In genomic region chr19:5810840-5811563, GRCm38 (mm10) we compare ENCODE assay signal across 7 mouse cellular contexts. TPM values are rescaled to one million over a fixed set of nuclear protein-coding genes. Genes with fewer than 3 reads are reported as not detected.
DNase-seq lines count a peak whose midpoint lies in the region; ATAC-seq and TF ChIP-seq lines count a peak whose summit lies in the region.

No protein-coding gene starts in this region.

- peak overlapping the region; percentile 82 for H3K27ac ChIP-seq in neural tube, embryonic 11.5 days (ENCODE audit: low read depth, low read length)
- H3K27ac ChIP-seq in forebrain, embryonic 14.5 days (ENCODE audit: low read depth, low read length): peak overlapping the region; percentile 94
- H3K27ac ChIP-seq in limb, embryonic 14.5 days (replicated peaks; ENCODE audit: low read depth, low read length): peak overlapping the region; percentile 75
- peak overlapping the region; percentile 96 for H3K27ac ChIP-seq in stomach, postnatal 0 days (replicated peaks)

- no peaks in the 10 kb centered on the region for H3K36me3 ChIP-seq in neural tube, embryonic 11.5 days (ENCODE audit: control insufficient read depth, insufficient read depth, low read length)
- no peaks in the 10 kb centered on the region for H3K36me3 ChIP-seq in forebrain, embryonic 14.5 days (ENCODE audit: control insufficient read depth, insufficient read depth, low read length)
- no peaks in the 10 kb centered on the region for H3K36me3 ChIP-seq in limb, embryonic 14.5 days (ENCODE audit: control insufficient read depth, insufficient read depth, low read length)
- H3K36me3 ChIP-seq in stomach, postnatal 0 days (ENCODE audit: control insufficient read depth, insufficient read depth, low read length): no peaks in the 10 kb centered on the region

- no peaks in the 10 kb centered on the region for H3K27me3 ChIP-seq in neural tube, embryonic 11.5 days (ENCODE audit: control insufficient read depth, insufficient read depth, low read length)
- no peaks in the 10 kb centered on the region for H3K27me3 ChIP-seq in forebrain, embryonic 14.5 days (replicated peaks; ENCODE audit: control insufficient read depth, insufficient read depth, low read length)
- no peaks in the 10 kb centered on the region for H3K27me3 ChIP-seq in limb, embryonic 14.5 days (ENCODE audit: control insufficient read depth, insufficient read depth, low read length)
- no peaks in the 10 kb centered on the region for H3K27me3 ChIP-seq in stomach, postnatal 0 days (ENCODE audit: control insufficient read depth, insufficient read depth, low read length)

- no peak overlapping the region for H3K9ac ChIP-seq in neural tube, embryonic 11.5 days (ENCODE audit: low read length)
- H3K9ac ChIP-seq in forebrain, embryonic 14.5 days (ENCODE audit: low read length): no peak overlapping the region
- 0 out of 2 replicates have a peak overlapping the region, but pooled peaks have one; percentile 14 for H3K9ac ChIP-seq in limb, embryonic 14.5 days (ENCODE audit: low read depth, low read length, severe bottlenecking)
- peak overlapping the region; percentile 35; the same call in 1 of the 2 replicates for H3K9ac ChIP-seq in stomach, postnatal 0 days (ENCODE audit: low read length)

- no peak; the same call in 1 of the 2 replicates for ATAC-seq in neural tube, embryonic 11.5 days (ENCODE audit: insufficient read depth, low FRiP score, low TSS enrichment)
- no peak for ATAC-seq in forebrain, embryonic 14.5 days
- no peak for ATAC-seq in limb, embryonic 14.5 days (ENCODE audit: low FRiP score, low read depth)
- peak; percentile 4; the same call in 1 of the 2 replicates for ATAC-seq in stomach, postnatal 0 days (ENCODE audit: low FRiP score, low TSS enrichment)
- ATAC-seq in granulocyte monocyte progenitor cell, adult 5-6 weeks (replicated peaks; ENCODE audit: poor library complexity, severe bottlenecking): no peak

- no peak overlapping the region for H3K4me3 ChIP-seq in neural tube, embryonic 11.5 days (ENCODE audit: low read depth, low read length)
- H3K4me3 ChIP-seq in forebrain, embryonic 14.5 days (ENCODE audit: low read depth, low read length): no peak overlapping the region
- H3K4me3 ChIP-seq in limb, embryonic 14.5 days (replicated peaks; ENCODE audit: low read length): no peak overlapping the region
- H3K4me3 ChIP-seq in stomach, postnatal 0 days (ENCODE audit: low read depth, low read length): no peak overlapping the region

- H3K9me3 ChIP-seq in neural tube, embryonic 11.5 days (ENCODE audit: control insufficient read depth, low read length): no peaks in the 10 kb centered on the region
- H3K9me3 ChIP-seq in forebrain, embryonic 14.5 days (replicated peaks; ENCODE audit: control insufficient read depth, low read length): no peaks in the 10 kb centered on the region
- H3K9me3 ChIP-seq in limb, embryonic 14.5 days (ENCODE audit: control insufficient read depth, low read length): no peaks in the 10 kb centered on the region
- no peaks in the 10 kb centered on the region for H3K9me3 ChIP-seq in stomach, postnatal 0 days (ENCODE audit: control insufficient read depth, low read length)

- DNase-seq in neural tube, embryonic 11.5 days (ENCODE audit: low spot score): no peak
- DNase-seq in neural tube, embryonic 10.5 days (ENCODE audit: extremely low spot score, low spot score): no peak
- no peak for DNase-seq in forebrain, embryonic 14.5 days (ENCODE audit: low spot score)
- no peak for DNase-seq in limb, embryonic 14.5 days (ENCODE audit: low spot score)
- no peak for DNase-seq in stomach, postnatal 0 days (ENCODE audit: low spot score)
- DNase-seq in cerebellum, adult 9-11 months: no peak

- no peak for TF ChIP-seq EP300 in stomach, postnatal 0 days (optimal IDR thresholded peaks at IDR 0.05)

- WGBS in neural tube, embryonic 11.5 days: 75% methylated on average over 9 of the region's 9 CpGs
- 84% methylated on average over 9 of the region's 9 CpGs for WGBS in forebrain, embryonic 14.5 days
- WGBS in limb, embryonic 14.5 days: 73% methylated on average over 9 of the region's 9 CpGs
- WGBS in stomach, postnatal 0 days: 44% methylated on average over 9 of the region's 9 CpGs

- H3K4me1 ChIP-seq in neural tube, embryonic 11.5 days (ENCODE audit: control insufficient read depth, insufficient read depth, low read length): peaks cover 40% of the 10 kb centered on the region
- peaks cover 38% of the 10 kb centered on the region for H3K4me1 ChIP-seq in forebrain, embryonic 14.5 days (ENCODE audit: control insufficient read depth, insufficient read depth, low read length)
- H3K4me1 ChIP-seq in limb, embryonic 14.5 days (ENCODE audit: control insufficient read depth, insufficient read depth, low read length): peaks cover 61% of the 10 kb centered on the region
- H3K4me1 ChIP-seq in stomach, postnatal 0 days (replicated peaks; ENCODE audit: control insufficient read depth, insufficient read depth): peaks cover 30% of the 10 kb centered on the region

- H3K4me2 ChIP-seq in neural tube, embryonic 11.5 days (ENCODE audit: low read depth): no peak overlapping the region
- H3K4me2 ChIP-seq in forebrain, embryonic 14.5 days (ENCODE audit: low read length): no peak overlapping the region
- no peak overlapping the region for H3K4me2 ChIP-seq in limb, embryonic 14.5 days (replicated peaks; ENCODE audit: low read depth, low read length, severe bottlenecking)
- H3K4me2 ChIP-seq in stomach, postnatal 0 days (replicated peaks; ENCODE audit: low read depth): peak overlapping the region; percentile 27; the same call in 1 of the 2 replicates

- TF ChIP-seq CTCF in stomach, postnatal 0 days (IDR thresholded peaks at IDR 0.05; ENCODE audit: low read depth): no peak

- TF ChIP-seq POLR2A in limb, embryonic 14.5 days (IDR thresholded peaks at IDR 0.05; ENCODE audit: borderline replicate concordance, extremely low read depth, insufficient read depth, insufficient read length): no peak

RNA-seq across cellular contexts. Expression of gene Scyl1, which starts 39.8 kb away (rescaled TPM):
- polyA plus RNA-seq in neural tube, embryonic 11.5 days (2014; fragmentation: Nextera tagmentation; extraction: Ambion mirVana): 63.9 and 67.4 TPM in 2 replicates
- 56.1 and 67.9 TPM in 2 replicates for polyA plus RNA-seq in forebrain, embryonic 14.5 days (2014; fragmentation: Nextera tagmentation; extraction: Ambion mirVana)
- polyA plus RNA-seq in limb, embryonic 14.5 days (2012; rRNA removed): 152 and 186 TPM in 2 replicates
- polyA plus RNA-seq in limb, embryonic 14.5 days (2014; fragmentation: Nextera tagmentation; extraction: Ambion mirVana): 78.4 and 81.1 TPM in 2 replicates
- 38.1 and 40.9 TPM in 2 replicates for polyA plus RNA-seq in stomach, postnatal 0 days (2015; fragmentation: Nextera tagmentation; extraction: Ambion mirVana)
- total RNA-seq in granulocyte monocyte progenitor cell, adult 5-6 weeks (2014; fragmentation: Nextera tagmentation): 40.9 and 47.7 TPM in 2 replicates
- total RNA-seq in granulocyte monocyte progenitor cell, adult 5-6 weeks (2017): 22.8 and 23.3 TPM in 2 replicates

Comparison
In these comparisons a context has a peak if more than half of its experiments do, and no peak if none do; other contexts are left out.
1. H3K9ac ChIP-seq: peak in limb, embryonic 14.5 days (single experiment) and stomach, postnatal 0 days (single experiment); none in neural tube, embryonic 11.5 days (single experiment) and forebrain, embryonic 14.5 days (single experiment).
2. Peak in every context shown above with its lines, with median percentiles within 50 percentile points of each other: H3K27ac ChIP-seq.